Mouse (Mus musculus) forebrain, embryonic 16.5 days (tissue): ENCODE results near the gene Ttc9b. TPM values are rescaled to one million over a fixed set of nuclear protein-coding genes. Genes with fewer than 3 reads are reported as not detected.
"Not testable (repeated sequence)": the region's sequence is repeated elsewhere in the genome, so short reads cannot be mapped to it uniquely, and the experiment has no call there.

Source experiments
- ATAC-seq: fragments of 200-750 bp; cut with Nextera tagmentation; 2 replicates; pipeline ENCODE4 v1.8.0; 2017; ENCODE audit warnings: mild to moderate bottlenecking, moderate library complexity
- H3K27ac ChIP-seq: fragments of 300-500 bp; sonication (generic); 2 replicates; pipeline ENCODE4 v1.5.1; 2014; ENCODE audit warnings: low read length, control low read depth
- H3K27me3 ChIP-seq: fragments of 300-500 bp; sonication (generic); replicated peaks from 2 replicates; pipeline ENCODE4 v1.6.1; 2014; ENCODE audit warnings: low read length; ENCODE audit not compliant: control insufficient read depth, insufficient read depth
- H3K36me3 ChIP-seq: fragments of 300-500 bp; sonication (generic); 2 replicates; pipeline ENCODE4 v1.6.1; 2014; ENCODE audit not compliant: control insufficient read depth, insufficient read depth
- H3K4me1 ChIP-seq: fragments of 300-500 bp; sonication (generic); replicated peaks from 2 replicates; pipeline ENCODE4 v1.6.1; 2014; ENCODE audit warnings: low read length; ENCODE audit not compliant: control insufficient read depth, insufficient read depth
- H3K4me2 ChIP-seq: fragments of 300-500 bp; sonication (generic); 2 replicates; pipeline ENCODE4 v1.6.1; 2014; ENCODE audit warnings: mild to moderate bottlenecking, low read length, control low read depth
- H3K4me3 ChIP-seq: fragments of 300-500 bp; sonication (generic); replicated peaks from 2 replicates; pipeline ENCODE4 v1.5.1; 2014; ENCODE audit warnings: mild to moderate bottlenecking, low read length, control low read depth
- H3K9ac ChIP-seq: fragments of 300-500 bp; sonication (generic); replicated peaks from 2 replicates; pipeline ENCODE4 v1.6.1; 2014; ENCODE audit warnings: low read depth, low read length, control low read depth
- H3K9me3 ChIP-seq: fragments of 300-500 bp; sonication (generic); 2 replicates; pipeline ENCODE4 v1.6.1; 2016; ENCODE audit warnings: low read length; ENCODE audit not compliant: control insufficient read depth
- WGBS: fragments of 180-500 bp; shearing (Covaris S2); extraction: QIAGEN DNeasy Blood & Tissue Kit; methylation state at CpG from one replicate; pipeline ENCODE4 v1.1.7; 2014; 5-methylcytosine and 5-hydroxymethylcytosine counted together
- polyA plus RNA-seq: library from polyadenylated mRNA; unstranded; fragments of >200 nt; fragmentation: Nextera tagmentation; extraction: Ambion mirVana; gene quantifications from 2 replicates; pipeline ENCODE4 v1.2.1, GENCODE M21; 2015

Gene Ttc9b
- polyA plus RNA-seq, 1 experiment from 2014 or later, result 65.7 TPM

DNA sequence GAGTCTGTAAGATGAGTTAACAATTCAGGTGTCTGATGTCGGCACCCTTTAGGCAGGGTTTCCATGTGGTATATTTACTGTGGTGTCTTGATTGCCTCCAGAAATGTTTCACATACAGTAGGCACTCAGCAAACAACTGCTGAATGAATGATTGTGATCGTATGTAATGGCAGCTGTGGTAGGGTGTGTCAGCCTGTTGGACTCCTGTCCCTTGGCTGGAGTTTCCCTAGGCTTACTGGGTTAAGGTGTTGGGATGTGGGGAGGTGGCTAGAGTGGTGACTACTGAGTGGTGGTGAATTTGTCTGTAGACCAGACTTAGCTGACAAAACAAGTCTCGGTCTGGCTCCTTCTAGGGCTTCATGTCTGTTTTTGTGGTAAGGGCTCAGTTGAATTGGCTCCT is 43.3 kb upstream of the Ttc9b start:
- Histone ChIP-seq H3K36me3 (no peaks in the 10 kb centered on the region), H3K27me3 (no peaks in the 10 kb centered on the region), H3K4me2 (no peak overlapping the region), H3K4me1 (peaks cover 40% of the 10 kb centered on the region), H3K9ac (no peak overlapping the region), H3K4me3 (no peak overlapping the region), H3K27ac (no peak overlapping the region), H3K9me3 (no peaks in the 10 kb centered on the region)
- ATAC-seq, result no peak
- 89% methylated on average over 3 of the region's 3 CpGs for WGBS

DNA sequence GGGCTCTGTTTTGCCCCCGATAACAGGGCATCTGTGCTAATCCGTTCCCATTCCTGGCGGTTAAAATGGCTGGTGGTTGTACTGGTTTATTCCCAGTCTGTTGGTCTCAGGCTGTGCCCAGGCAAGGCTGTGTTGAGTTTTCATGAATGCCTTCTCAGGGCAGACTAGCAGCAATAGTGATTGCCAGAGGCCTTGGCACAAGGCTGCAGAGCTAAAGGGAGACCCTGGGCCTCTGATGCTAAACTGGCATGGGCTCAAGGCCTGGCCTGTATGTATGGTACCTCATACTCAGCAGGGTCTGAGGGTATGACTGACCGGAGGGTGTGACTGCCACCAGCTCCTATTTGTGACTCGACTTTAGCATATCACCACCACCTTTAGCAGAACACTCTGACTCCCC is 42.8 kb upstream of the Ttc9b start:
- Histone ChIP-seq H3K27me3 (no peaks in the 10 kb centered on the region), H3K9ac (0 out of 2 replicates have a peak overlapping the region, but pooled peaks have one; percentile 22), H3K27ac (peak overlapping the region; percentile 8; the same call in 1 of the 2 replicates), H3K4me2 (no peak overlapping the region), H3K36me3 (no peaks in the 10 kb centered on the region), H3K4me3 (no peak overlapping the region), H3K9me3 (no peaks in the 10 kb centered on the region), H3K4me1 (peaks cover 35% of the 10 kb centered on the region)
- no peak for ATAC-seq
- WGBS, result 90% methylated on average over 5 of the region's 5 CpGs

DNA sequence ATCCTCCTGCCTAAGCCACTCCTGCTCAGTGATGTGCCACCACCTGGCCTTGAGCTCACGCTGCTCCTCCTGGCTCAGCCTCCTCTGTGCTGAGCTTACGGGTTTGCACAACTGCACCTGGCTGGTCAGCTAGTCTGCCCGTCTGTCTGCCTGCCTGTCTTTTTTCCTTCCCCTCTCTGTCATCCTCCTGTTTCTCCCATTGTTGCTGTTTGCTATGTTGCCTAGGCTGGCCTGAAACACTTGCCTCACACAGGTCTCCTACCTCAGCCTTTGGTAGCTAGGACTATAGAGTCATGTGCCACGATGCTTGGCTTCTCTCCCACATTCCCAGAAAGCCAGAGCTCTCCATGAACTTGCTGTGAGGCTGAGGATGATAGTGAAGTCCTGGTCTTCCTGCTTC is 40.8 kb upstream of the Ttc9b start:
- no peak overlapping the region for H3K4me2 ChIP-seq
- H3K4me1 ChIP-seq, result peaks cover 23% of the 10 kb centered on the region
- H3K27ac ChIP-seq, result peak overlapping the region; percentile 87
- peaks cover 8% of the 10 kb centered on the region for H3K36me3 ChIP-seq
- H3K9ac ChIP-seq, result no peak overlapping the region
- H3K27me3 ChIP-seq, result no peaks in the 10 kb centered on the region
- no peak overlapping the region for H3K4me3 ChIP-seq
- ATAC-seq, result no peak
- H3K9me3 ChIP-seq, result no peaks in the 10 kb centered on the region
- 51% methylated on average over 4 of the region's 4 CpGs for WGBS

DNA sequence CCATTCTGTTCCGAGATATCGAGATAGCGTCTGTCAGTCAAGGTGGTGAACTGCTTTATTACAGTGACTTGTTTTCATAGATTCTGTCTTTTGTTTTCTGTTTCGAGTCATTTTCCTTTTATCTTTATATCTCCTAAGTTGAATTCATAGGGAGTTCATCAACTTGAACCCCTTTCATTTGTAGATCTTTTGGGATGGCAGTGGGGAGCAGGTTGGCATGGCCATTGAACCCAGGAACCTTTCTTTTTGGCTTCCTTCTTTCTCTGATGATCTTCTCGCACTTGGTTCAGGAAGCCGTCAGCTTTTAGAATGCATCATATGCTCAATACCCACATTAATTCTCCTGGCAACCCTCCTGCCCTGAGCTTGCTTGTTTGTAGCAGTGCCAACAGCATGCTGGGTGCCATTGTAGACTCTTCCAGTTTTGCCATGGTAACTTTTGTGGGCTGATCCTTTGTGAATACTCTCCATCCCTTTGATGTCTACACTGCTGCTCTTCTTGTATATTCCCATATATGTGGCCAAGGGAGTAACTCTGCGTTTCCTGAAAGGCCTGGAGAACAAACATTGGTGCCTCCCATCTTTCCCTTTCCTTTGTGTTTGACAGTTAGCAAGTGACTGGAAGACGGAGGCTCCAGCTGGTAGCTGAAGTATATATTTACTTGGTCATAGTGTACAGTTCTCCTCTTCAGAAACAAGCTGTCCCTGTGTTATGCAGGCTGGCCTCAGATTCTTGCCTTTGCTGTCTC is 39.8 kb upstream of the Ttc9b start:
- H3K4me1 ChIP-seq, result peaks cover 23% of the 10 kb centered on the region
- peaks cover 8% of the 10 kb centered on the region for H3K36me3 ChIP-seq
- peak; percentile 82 for ATAC-seq
- H3K27me3 ChIP-seq, result no peaks in the 10 kb centered on the region
- H3K4me2 ChIP-seq, result 0 out of 2 replicates have a peak overlapping the region, but pooled peaks have one; percentile 5
- H3K4me3 ChIP-seq, result no peak overlapping the region
- H3K9me3 ChIP-seq, result no peaks in the 10 kb centered on the region
- 0 out of 2 replicates have a peak overlapping the region, but pooled peaks have one; percentile 3 for H3K9ac ChIP-seq
- WGBS, result 12% methylated on average over 8 of the region's 8 CpGs
- peak overlapping the region; percentile 87 for H3K27ac ChIP-seq

DNA sequence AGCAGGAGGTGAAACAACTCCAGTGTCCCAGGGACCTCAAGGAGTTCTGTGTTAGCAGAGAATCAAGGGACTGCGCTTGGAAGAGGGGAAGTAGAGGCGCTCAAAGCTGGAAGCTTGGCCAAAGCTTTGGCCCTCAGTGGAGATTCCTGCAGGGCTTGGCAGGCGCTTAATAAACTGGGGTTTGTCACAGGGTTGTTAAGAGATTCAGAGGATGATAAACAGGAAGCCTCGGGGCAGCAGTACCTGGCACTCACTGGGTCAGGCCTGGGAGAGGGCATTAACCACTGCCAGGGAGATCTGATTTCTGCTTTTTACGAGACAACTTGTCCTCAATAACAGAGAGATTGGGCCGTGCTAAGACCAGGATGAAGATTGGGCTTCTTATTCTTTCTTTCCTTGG is 32.7 kb upstream of the Ttc9b start:
- H3K27ac ChIP-seq, result no peak overlapping the region
- H3K4me1 ChIP-seq, result no peaks in the 10 kb centered on the region
- no peaks in the 10 kb centered on the region for H3K27me3 ChIP-seq
- H3K4me2 ChIP-seq, result no peak overlapping the region
- WGBS, result 74% methylated on average over 6 of the region's 6 CpGs
- ATAC-seq, result no peak
- peaks cover 13% of the 10 kb centered on the region for H3K36me3 ChIP-seq
- no peak overlapping the region for H3K4me3 ChIP-seq
- H3K9ac ChIP-seq, result no peak overlapping the region
- H3K9me3 ChIP-seq, result no peaks in the 10 kb centered on the region

DNA sequence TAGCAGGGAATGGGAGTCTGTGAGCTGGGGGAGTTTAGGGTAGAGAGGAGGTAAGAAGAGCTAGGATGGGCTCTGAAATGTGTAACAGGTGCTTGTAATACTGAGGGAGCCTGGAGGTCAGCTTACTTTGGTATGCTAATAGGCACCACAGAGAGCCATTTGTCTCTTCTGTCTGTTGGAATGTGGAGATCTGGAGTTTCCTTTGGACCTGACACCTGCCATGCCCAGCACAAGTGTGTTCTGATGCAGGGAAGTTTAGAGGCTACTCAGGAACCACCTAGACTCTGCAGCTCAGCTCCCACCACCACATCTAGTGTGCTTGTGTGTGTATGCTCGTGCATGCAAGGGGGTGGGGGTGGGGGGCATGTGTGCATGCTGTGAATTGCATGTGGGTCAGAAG is 31.5 kb upstream of the Ttc9b start:
- Histone ChIP-seq H3K4me2 (no peak overlapping the region), H3K27ac (no peak overlapping the region), H3K9me3 (no peaks in the 10 kb centered on the region), H3K4me3 (no peak overlapping the region), H3K27me3 (no peaks in the 10 kb centered on the region), H3K36me3 (peaks cover 12% of the 10 kb centered on the region), H3K4me1 (no peaks in the 10 kb centered on the region), H3K9ac (no peak overlapping the region)
- 91% methylated on average over 1 of the region's 1 CpGs for WGBS
- no peak for ATAC-seq

DNA sequence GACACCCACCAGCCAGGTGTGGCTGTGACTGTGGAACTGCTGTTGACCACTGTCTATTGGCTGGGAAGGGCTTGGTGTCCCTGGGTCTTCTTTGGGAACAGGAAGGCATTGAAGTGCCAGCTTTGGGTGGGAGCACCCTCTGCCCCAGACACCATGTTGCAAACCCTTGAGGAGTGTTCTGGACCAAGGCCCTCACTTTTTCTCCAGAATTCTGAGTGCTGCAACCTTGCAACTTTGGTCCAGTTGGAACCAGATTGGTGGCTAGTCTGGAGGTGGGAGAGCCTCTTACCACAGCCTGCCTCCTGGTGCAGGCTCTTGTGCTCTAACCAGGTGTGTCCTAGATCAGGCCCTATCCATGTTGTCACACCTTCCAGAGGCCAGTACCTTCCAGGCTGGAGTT is 28.7 kb upstream of the Ttc9b start:
- H3K27ac ChIP-seq, result no peak overlapping the region
- H3K36me3 ChIP-seq, result peaks cover 13% of the 10 kb centered on the region
- H3K4me3 ChIP-seq, result no peak overlapping the region
- H3K9me3 ChIP-seq, result no peaks in the 10 kb centered on the region
- ATAC-seq, result no peak
- H3K4me2 ChIP-seq, result no peak overlapping the region
- H3K27me3 ChIP-seq, result no peaks in the 10 kb centered on the region
- no peaks in the 10 kb centered on the region for H3K4me1 ChIP-seq
- H3K9ac ChIP-seq, result no peak overlapping the region

DNA sequence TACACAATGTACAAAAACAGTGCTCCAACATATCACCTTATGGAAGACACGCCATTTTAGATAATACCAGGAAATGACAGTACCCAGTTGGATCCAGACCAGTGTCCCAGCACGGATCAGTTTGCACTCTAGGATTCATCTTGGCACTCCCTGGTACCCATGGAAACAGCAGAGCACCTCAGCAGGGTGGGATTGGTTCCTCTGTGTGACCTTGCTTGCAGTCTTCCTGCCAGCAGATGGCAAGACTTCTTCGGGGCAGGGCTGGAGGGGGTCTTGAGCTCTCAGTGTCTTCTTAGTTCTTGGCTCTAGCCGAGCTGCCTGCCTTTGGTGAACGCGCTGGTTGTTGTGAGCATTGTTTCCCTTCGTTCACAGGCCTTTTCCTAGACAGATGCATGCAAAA is 26.0 kb upstream of the Ttc9b start:
- H3K36me3 ChIP-seq, result peaks cover 13% of the 10 kb centered on the region
- H3K9ac ChIP-seq, result no peak overlapping the region
- no peaks in the 10 kb centered on the region for H3K4me1 ChIP-seq

DNA sequence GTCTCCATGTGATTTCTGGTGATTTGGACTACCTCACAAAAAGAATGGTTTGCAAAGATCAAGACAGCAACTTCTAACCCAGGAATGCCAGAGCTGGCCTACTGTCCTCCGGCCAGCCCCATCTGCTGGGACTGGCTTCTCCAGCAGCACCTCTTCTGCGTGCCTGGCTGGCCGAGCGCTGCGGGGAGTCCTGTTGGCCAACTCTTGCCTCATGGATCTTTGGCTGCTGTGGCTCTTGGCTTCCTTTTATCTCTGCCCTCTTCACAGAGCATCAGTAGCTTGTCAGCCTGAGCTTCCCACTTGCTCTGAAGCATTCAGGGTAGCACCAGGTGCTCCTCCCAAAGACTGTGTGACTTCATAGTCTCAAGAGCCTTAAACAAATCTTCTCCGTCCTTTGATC is 25.5 kb upstream of the Ttc9b start:
- Histone ChIP-seq H3K27me3 (no peaks in the 10 kb centered on the region), H3K9ac (no peak overlapping the region), H3K36me3 (peaks cover 13% of the 10 kb centered on the region), H3K27ac (no peak overlapping the region), H3K9me3 (no peaks in the 10 kb centered on the region), H3K4me1 (no peaks in the 10 kb centered on the region), H3K4me3 (no peak overlapping the region), H3K4me2 (no peak overlapping the region)
- 92% methylated on average over 6 of the region's 6 CpGs for WGBS
- ATAC-seq, result no peak

More for the DNA sequence above, 26.0 kb upstream of the Ttc9b start:
- no peak overlapping the region for H3K4me2 ChIP-seq
- H3K27me3 ChIP-seq, result no peaks in the 10 kb centered on the region
- H3K27ac ChIP-seq, result no peak overlapping the region
- no peak overlapping the region for H3K4me3 ChIP-seq
- no peak for ATAC-seq
- 83% methylated on average over 7 of the region's 7 CpGs for WGBS
- H3K9me3 ChIP-seq, result no peaks in the 10 kb centered on the region

DNA sequence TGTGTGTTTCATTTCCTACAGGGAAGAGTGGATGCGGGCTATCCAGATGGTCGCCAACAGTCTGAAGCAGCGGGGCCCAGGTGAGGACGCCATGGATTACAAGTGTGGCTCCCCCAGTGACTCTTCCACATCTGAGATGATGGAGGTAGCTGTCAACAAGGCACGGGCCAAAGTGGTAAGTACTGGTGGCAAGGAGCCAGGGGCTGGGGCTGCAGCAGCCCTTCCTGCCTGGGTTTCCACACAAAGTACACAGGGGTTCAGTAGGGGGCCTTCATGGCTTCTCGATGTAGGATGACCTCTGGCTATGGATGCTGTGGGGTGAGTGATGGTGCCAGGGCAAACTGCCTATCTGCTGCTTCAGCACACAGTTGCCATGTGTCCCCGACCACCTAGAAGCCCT is 24.9 kb upstream of the Ttc9b start:
- ATAC-seq, H3K9ac ChIP-seq, H3K4me3 ChIP-seq, H3K4me2 ChIP-seq, H3K4me1 ChIP-seq, H3K9me3 ChIP-seq, H3K27ac ChIP-seq, H3K27me3 ChIP-seq: not testable (repeated sequence)
- H3K36me3 ChIP-seq, result peaks cover 13% of the 10 kb centered on the region
- 94% methylated on average over 7 of the region's 7 CpGs for WGBS
